Mouse (Mus musculus): Measurements from ENCODE around the gene Slc1a6. TPM values are rescaled to one million over a fixed set of nuclear protein-coding genes. Genes with fewer than 3 reads are reported as not detected.
"Not testable (repeated sequence)": the region's sequence is repeated elsewhere in the genome, so short reads cannot be mapped to it uniquely, and the experiment has no call there.

Gene Slc1a6
- polyA plus RNA-seq, 1 experiment: not detected

DNA sequence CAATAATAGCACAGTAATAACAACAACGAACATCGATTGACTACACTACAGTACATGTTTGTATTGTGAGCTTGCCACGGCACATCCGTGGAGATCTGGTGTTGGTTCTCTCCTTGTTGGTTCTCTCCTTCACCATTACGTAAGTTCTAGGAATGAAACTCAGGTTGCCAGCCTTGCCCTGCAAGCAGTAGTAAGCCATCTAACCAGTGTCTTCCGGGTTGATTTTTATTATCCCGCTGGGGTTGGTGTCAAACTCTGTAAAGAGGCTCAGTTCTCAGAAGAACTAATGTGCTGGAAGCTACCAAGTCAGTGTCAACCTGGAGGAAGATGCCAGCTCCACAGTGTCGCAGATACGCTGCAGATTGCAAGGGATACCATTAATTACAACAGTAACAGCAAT lies 769 bp upstream of the Slc1a6 start:
- Histone ChIP-seq H3K27me3 (ENCODE audit: control insufficient read depth, insufficient read depth, insufficient read length) (no peaks in the 10 kb centered on the region), H3K4me3 (ENCODE audit: insufficient read depth, poor library complexity, severe bottlenecking) (no peak overlapping the region), H3ac (ENCODE audit: control insufficient read depth, insufficient read length, low read depth) (no peak overlapping the region), H3K79me2 (ENCODE audit: control insufficient read depth, insufficient read depth) (no peaks in the 10 kb centered on the region), H3K79me3 (ENCODE audit: low read depth) (no peaks in the 10 kb centered on the region), H3K36me3 (ENCODE audit: control insufficient read depth, insufficient read depth) (no peaks in the 10 kb centered on the region)
- TF ChIP-seq CEBPB (IDR thresholded peaks at IDR 0.05; ENCODE audit: low read depth) (no peak), CTCF (IDR thresholded peaks at IDR 0.05; ENCODE audit: control insufficient read depth, insufficient read depth, insufficient read length) (no peak), MYOG (IDR thresholded peaks at IDR 0.05; ENCODE audit: control insufficient read depth, extremely low read depth, insufficient read length) (no peak), MYOD1 (IDR thresholded peaks at IDR 0.05; ENCODE audit: control insufficient read depth, insufficient read length, low read depth) (no peak), USF1 (IDR thresholded peaks at IDR 0.05; ENCODE audit: low read depth) (no peak)

DNA sequence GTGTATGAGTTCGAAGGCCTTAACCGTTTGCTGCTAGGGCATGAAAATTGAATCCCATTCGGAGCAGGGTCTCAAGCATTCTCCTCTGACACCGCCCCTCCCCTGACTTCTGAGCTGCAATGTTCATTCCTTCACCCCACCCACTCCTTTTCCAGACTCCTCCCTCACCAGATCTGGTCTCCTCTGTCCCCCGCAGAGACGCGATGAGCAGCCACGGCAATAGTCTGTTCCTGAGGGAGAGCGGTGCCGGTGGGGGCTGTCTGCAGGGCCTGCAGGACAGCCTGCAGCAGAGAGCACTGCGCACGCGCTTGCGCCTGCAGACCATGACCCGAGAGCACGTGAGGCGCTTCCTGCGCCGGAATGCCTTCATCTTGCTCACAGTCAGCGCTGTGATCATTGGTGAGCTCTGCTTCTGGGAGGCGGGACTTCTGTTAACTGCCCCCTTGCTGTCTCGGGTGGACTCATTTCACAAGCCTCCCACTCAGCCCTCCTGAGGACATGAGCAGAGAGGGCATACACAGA lies 7.3 kb downstream of the Slc1a6 start:
- Histone ChIP-seq H3K27me3 (ENCODE audit: control insufficient read depth, insufficient read depth, insufficient read length) (no peaks in the 10 kb centered on the region), H3K4me3 (ENCODE audit: insufficient read depth, poor library complexity, severe bottlenecking) (no peak overlapping the region), H3K79me3 (ENCODE audit: low read depth) (no peaks in the 10 kb centered on the region), H3K79me2 (ENCODE audit: control insufficient read depth, insufficient read depth) (no peaks in the 10 kb centered on the region), H3K36me3 (ENCODE audit: control insufficient read depth, insufficient read depth) (no peaks in the 10 kb centered on the region), H3ac (ENCODE audit: control insufficient read depth, insufficient read length, low read depth) (no peak overlapping the region)
- TF ChIP-seq USF1 (IDR thresholded peaks at IDR 0.05; ENCODE audit: low read depth) (no peak), CTCF (IDR thresholded peaks at IDR 0.05; ENCODE audit: control insufficient read depth, insufficient read depth, insufficient read length) (no peak), MYOD1 (IDR thresholded peaks at IDR 0.05; ENCODE audit: control insufficient read depth, insufficient read length, low read depth) (no peak), CEBPB (IDR thresholded peaks at IDR 0.05; ENCODE audit: low read depth) (no peak), FOSL1 (IDR thresholded peaks at IDR 0.05; ENCODE audit: insufficient read depth, low read length, poor library complexity, severe bottlenecking) (no peak)

DNA sequence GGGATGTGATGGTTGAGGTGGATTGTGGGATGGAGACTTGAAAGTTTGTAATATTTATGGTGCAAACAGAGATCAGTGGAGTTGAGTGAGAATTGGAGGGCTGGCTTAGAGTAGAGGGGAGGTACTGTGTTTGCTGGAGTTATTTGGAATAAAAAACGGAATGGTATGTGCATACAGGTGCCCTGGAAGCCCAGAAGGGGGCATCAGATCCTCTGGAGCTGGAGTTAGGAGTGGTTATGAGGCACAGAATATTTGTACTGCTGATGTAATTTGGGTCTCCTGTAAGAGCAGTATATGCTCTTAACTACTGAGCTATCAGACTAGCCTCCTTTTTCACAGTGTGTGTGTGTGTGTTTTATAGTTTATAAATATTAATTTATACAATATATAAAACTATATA lies 10.3 kb downstream of the Slc1a6 start:
- no peaks in the 10 kb centered on the region for H3K79me2 ChIP-seq (ENCODE audit: control insufficient read depth, insufficient read depth)
- H3ac ChIP-seq (ENCODE audit: control insufficient read depth, insufficient read length, low read depth): no peak overlapping the region
- no peaks in the 10 kb centered on the region for H3K36me3 ChIP-seq (ENCODE audit: control insufficient read depth, insufficient read depth)
- H3K79me3 ChIP-seq (ENCODE audit: low read depth): no peaks in the 10 kb centered on the region
- no peak overlapping the region for H3K4me3 ChIP-seq (ENCODE audit: insufficient read depth, poor library complexity, severe bottlenecking)
- no peaks in the 10 kb centered on the region for H3K27me3 ChIP-seq (ENCODE audit: control insufficient read depth, insufficient read depth, insufficient read length)
- TF ChIP-seq MYOG (IDR thresholded peaks at IDR 0.05; ENCODE audit: control insufficient read depth, extremely low read depth, insufficient read length) (no peak), MAX (IDR thresholded peaks at IDR 0.05) (no peak), MYOD1 (IDR thresholded peaks at IDR 0.05; ENCODE audit: control insufficient read depth, insufficient read length, low read depth) (no peak), FOSL1 (IDR thresholded peaks at IDR 0.05; ENCODE audit: insufficient read depth, low read length, poor library complexity, severe bottlenecking) (no peak), USF1 (IDR thresholded peaks at IDR 0.05; ENCODE audit: low read depth) (no peak), CEBPB (IDR thresholded peaks at IDR 0.05; ENCODE audit: low read depth) (no peak), CTCF (IDR thresholded peaks at IDR 0.05; ENCODE audit: control insufficient read depth, insufficient read depth, insufficient read length) (no peak)

DNA sequence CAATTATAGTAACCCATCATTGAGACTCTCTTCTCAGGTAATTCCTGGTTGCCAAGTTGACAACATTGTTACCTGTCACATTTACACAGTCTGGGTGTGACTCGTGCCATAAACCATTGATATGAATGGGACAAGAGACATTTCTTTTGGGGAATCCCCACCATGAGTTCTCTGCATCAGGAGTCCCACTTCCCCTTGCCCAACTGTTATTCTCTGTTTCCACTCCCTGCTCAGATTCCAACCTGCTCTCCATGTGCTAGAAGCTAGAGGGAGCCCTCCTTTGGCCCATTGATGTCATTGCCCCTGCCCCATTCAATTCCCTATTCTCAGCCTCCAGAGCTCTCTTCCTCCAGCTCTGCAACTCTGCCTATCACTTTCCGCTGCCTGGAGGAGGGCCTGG lies 21.2 kb downstream of the Slc1a6 start:
- Histone ChIP-seq H3K27me3 (ENCODE audit: control insufficient read depth, insufficient read depth, insufficient read length) (no peaks in the 10 kb centered on the region), H3K4me3 (ENCODE audit: insufficient read depth, poor library complexity, severe bottlenecking) (no peak overlapping the region), H3K79me3 (ENCODE audit: low read depth) (no peaks in the 10 kb centered on the region), H3K79me2 (ENCODE audit: control insufficient read depth, insufficient read depth) (no peaks in the 10 kb centered on the region), H3K36me3 (ENCODE audit: control insufficient read depth, insufficient read depth) (no peaks in the 10 kb centered on the region), H3ac (ENCODE audit: control insufficient read depth, insufficient read length, low read depth) (no peak overlapping the region)
- TF ChIP-seq CTCF (IDR thresholded peaks at IDR 0.05; ENCODE audit: control insufficient read depth, insufficient read depth, insufficient read length) (no peak), MAX (IDR thresholded peaks at IDR 0.05) (no peak), MYOD1 (IDR thresholded peaks at IDR 0.05; ENCODE audit: control insufficient read depth, insufficient read length, low read depth) (no peak), FOSL1 (IDR thresholded peaks at IDR 0.05; ENCODE audit: insufficient read depth, low read length, poor library complexity, severe bottlenecking) (no peak), USF1 (IDR thresholded peaks at IDR 0.05; ENCODE audit: low read depth) (no peak), MYOG (IDR thresholded peaks at IDR 0.05; ENCODE audit: control insufficient read depth, extremely low read depth, insufficient read length) (no peak), CEBPB (IDR thresholded peaks at IDR 0.05; ENCODE audit: low read depth) (no peak)

DNA sequence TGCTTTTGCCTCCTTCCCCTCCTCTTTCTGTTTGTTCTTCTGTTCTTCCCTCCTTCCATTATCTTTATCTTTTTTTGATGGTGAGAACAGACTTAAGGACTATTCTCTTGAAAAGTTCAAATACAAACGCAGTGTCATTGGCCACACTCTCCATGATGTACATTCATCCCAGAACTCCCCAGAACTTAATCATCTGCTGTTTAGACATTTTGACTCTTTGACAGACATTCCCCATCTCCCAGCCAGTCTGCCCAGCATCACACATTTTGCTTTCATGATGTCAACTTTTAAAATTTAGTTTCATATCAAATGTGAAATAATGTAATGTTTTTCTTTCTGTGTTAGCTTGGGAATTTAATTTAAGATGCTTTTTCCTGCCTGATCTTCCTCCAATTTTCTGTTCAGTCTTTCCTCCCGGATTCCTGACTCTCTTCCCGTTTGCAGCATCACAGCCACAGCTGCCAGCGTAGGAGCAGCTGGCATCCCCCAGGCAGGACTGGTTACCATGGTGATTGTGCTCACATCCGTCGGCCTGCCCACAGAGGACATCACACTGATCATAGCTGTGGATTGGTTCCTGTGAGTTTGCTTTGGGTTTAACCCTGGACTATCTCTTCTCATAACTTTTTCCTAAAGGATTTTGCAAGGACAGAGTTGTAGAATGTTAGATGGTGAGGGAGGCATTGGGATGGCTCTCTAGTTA lies 32.2 kb downstream of the Slc1a6 start:
- no peaks in the 10 kb centered on the region for H3K36me3 ChIP-seq (ENCODE audit: control insufficient read depth, insufficient read depth)
- H3K79me2 ChIP-seq (ENCODE audit: control insufficient read depth, insufficient read depth): no peaks in the 10 kb centered on the region
- no peak overlapping the region for H3K4me3 ChIP-seq (ENCODE audit: insufficient read depth, poor library complexity, severe bottlenecking)
- H3K79me3 ChIP-seq (ENCODE audit: low read depth): no peaks in the 10 kb centered on the region
- no peaks in the 10 kb centered on the region for H3K27me3 ChIP-seq (ENCODE audit: control insufficient read depth, insufficient read depth, insufficient read length)
- H3ac ChIP-seq (ENCODE audit: control insufficient read depth, insufficient read length, low read depth): no peak overlapping the region
- no peak for TF ChIP-seq MYOD1 (IDR thresholded peaks at IDR 0.05; ENCODE audit: control insufficient read depth, insufficient read length, low read depth)
- TF ChIP-seq FOSL1 (IDR thresholded peaks at IDR 0.05; ENCODE audit: insufficient read depth, low read length, poor library complexity, severe bottlenecking): no peak
- TF ChIP-seq USF1 (IDR thresholded peaks at IDR 0.05; ENCODE audit: low read depth): no peak
- no peak for TF ChIP-seq CTCF (IDR thresholded peaks at IDR 0.05; ENCODE audit: control insufficient read depth, insufficient read depth, insufficient read length)
- TF ChIP-seq MAX (IDR thresholded peaks at IDR 0.05): no peak
- no peak for TF ChIP-seq CEBPB (IDR thresholded peaks at IDR 0.05; ENCODE audit: low read depth)
- no peak for TF ChIP-seq MYOG (IDR thresholded peaks at IDR 0.05; ENCODE audit: control insufficient read depth, extremely low read depth, insufficient read length)

DNA sequence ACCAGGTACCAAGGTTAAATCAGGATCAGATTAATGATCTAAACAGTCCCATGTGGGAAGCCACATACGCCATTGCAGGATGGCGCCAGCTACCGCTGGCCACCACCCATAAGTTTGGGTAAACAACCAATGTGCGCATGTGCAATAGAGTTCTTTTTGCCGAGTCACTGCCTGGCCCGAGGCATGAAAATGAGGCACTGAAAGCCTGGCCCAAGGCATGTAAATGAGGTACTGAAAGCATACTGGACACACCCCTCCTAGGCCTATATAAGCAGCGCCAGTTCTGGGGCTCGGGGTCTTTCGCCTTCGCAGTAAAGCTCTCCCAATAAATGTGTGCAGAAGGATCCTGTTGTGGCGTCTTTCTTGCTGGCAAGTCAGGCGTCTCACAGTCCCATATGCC lies 60.2 kb downstream of the Slc1a6 start:
- H3K36me3 ChIP-seq (ENCODE audit: control insufficient read depth, insufficient read depth); H3K4me3 ChIP-seq (ENCODE audit: insufficient read depth, poor library complexity, severe bottlenecking); H3K79me3 ChIP-seq (ENCODE audit: low read depth); H3K27me3 ChIP-seq (ENCODE audit: control insufficient read depth, insufficient read depth, insufficient read length); H3ac ChIP-seq (ENCODE audit: control insufficient read depth, insufficient read length, low read depth); H3K79me2 ChIP-seq (ENCODE audit: control insufficient read depth, insufficient read depth): not testable (repeated sequence)
